Mouse (Mus musculus): Measurements from ENCODE around the gene Rabggta.

GRCm38 (mm10) chr14:55727889-55728685 is 6.0 kb upstream of the Rabggta start:
- TF ChIP-seq POLR2A (IDR thresholded peaks at IDR 0.05; ENCODE audit: control insufficient read depth, extremely low read depth, insufficient read depth, low read length, poor library complexity), result no peak
- TF ChIP-seq CTCF (IDR thresholded peaks at IDR 0.05; ENCODE audit: borderline replicate concordance, control insufficient read depth, extremely low read depth, insufficient read depth, low read length, poor library complexity), result no peak
